Mouse (Mus musculus) cerebellum, adult 2 months (tissue): ENCODE data around the gene C1qtnf2. TPM values are rescaled to one million over a fixed set of nuclear protein-coding genes. Genes with fewer than 3 reads are reported as not detected.

ENCODE experiments used
- DNase-seq, 2 experiments: peaks; one replicate each; pipeline ENCODE4 v3.0.0; 2021
- H3K27ac ChIP-seq: fragments of 200-500 bp; 2 replicates; pipeline ENCODE4 v1.5.1; 2012; ENCODE audit warnings: low read length, control low read depth, inconsistent platforms; ENCODE audit not compliant: insufficient read depth
- H3K27me3 ChIP-seq: fragments of 200-500 bp; 2 replicates; pipeline ENCODE4 v1.6.1; 2012; ENCODE audit warnings: inconsistent platforms, mild to moderate bottlenecking, low read length, moderate library complexity; ENCODE audit not compliant: control insufficient read depth, insufficient read depth
- H3K4me1 ChIP-seq: fragments of 200-500 bp; 2 replicates; pipeline ENCODE4 v1.6.1; 2011; ENCODE audit warnings: low read length; ENCODE audit not compliant: control insufficient read depth, insufficient read depth
- H3K4me3 ChIP-seq: fragments of 200-500 bp; replicated peaks from 2 replicates; pipeline ENCODE3; 2011; ENCODE audit warnings: mild to moderate bottlenecking, low read depth, low read length, control low read depth; ENCODE audit not compliant: insufficient read depth
- CTCF ChIP-seq: fragments of 200-500 bp; IDR thresholded peaks from 2 replicates; pipeline ENCODE4 v1.5.1; 2011; ENCODE audit warnings: low read depth, mild to moderate bottlenecking, control low read depth, low read length, moderate library complexity, borderline replicate concordance; ENCODE audit not compliant: insufficient read depth
- POLR2A ChIP-seq: fragments of 200-500 bp; IDR thresholded peaks from 2 replicates; pipeline ENCODE4 v1.6.1; 2011; ENCODE audit warnings: low read length, control low read depth, borderline replicate concordance; ENCODE audit not compliant: insufficient read depth
- WGBS: fragments of 180-500 bp; shearing (Covaris S2); methylation state at CpG from one replicate; pipeline ENCODE4 v1.1.7; 2018; 5-methylcytosine and 5-hydroxymethylcytosine counted together
- polyA plus RNA-seq: library from polyadenylated mRNA; depleted of rRNA; stranded (reverse); fragments of >200 nt; gene quantifications from 2 replicates; pipeline ENCODE4 v1.2.3, GENCODE M21; 2012

C1qtnf2 gene
- polyA plus RNA-seq, 1 experiment: 1.8 TPM

- DNase-seq: no peak
- Histone ChIP-seq H3K27ac (no peak overlapping the region), H3K4me3 (no peak overlapping the region), H3K27me3 (no peaks in the 10 kb centered on the region), H3K4me1 (peaks cover 29% of the 10 kb centered on the region)
- 44% methylated on average over 2 of the region's 2 CpGs for WGBS
- TF ChIP-seq POLR2A: no peak
- no peak for TF ChIP-seq CTCF
Measured at GRCm38 (mm10) chr11:43512661-43513190, 38.6 kb downstream of the C1qtnf2 start.

- TF ChIP-seq POLR2A (no peak), CTCF (peak; percentile 58; the same call in 1 of the 2 replicates)
- Histone ChIP-seq H3K27ac (no peak overlapping the region), H3K27me3 (no peaks in the 10 kb centered on the region), H3K4me3 (no peak overlapping the region), H3K4me1 (peaks cover 29% of the 10 kb centered on the region)
- DNase-seq: peak; percentile 53 to 56
- WGBS: 45% methylated on average over 8 of the region's 8 CpGs
Measured at GRCm38 (mm10) chr11:43516344-43517021, 42.4 kb downstream of the C1qtnf2 start.

- no peak for TF ChIP-seq POLR2A
- TF ChIP-seq CTCF: no peak
- Histone ChIP-seq H3K4me1 (peaks cover 29% of the 10 kb centered on the region), H3K27me3 (no peaks in the 10 kb centered on the region), H3K27ac (peak overlapping the region; percentile 79), H3K4me3 (no peak overlapping the region)
- whole genome bisulfite sequencing: 11% methylated on average over 11 of the region's 11 CpGs
- DNase-seq: peak; percentile 88 to 95
Measured at GRCm38 (mm10) chr11:43517641-43518040, 43.6 kb downstream of the C1qtnf2 start.

GRCm38 (mm10) chr11:43518086-43518485 is 44.0 kb downstream of the C1qtnf2 start:
- peak overlapping the region; percentile 79; the same call in 1 of the 2 replicates for H3K27ac ChIP-seq
- no peak overlapping the region for H3K4me3 ChIP-seq
- H3K4me1 ChIP-seq: peaks cover 29% of the 10 kb centered on the region
- no peak for DNase-seq
- TF ChIP-seq POLR2A (no peak), CTCF (no peak)
- H3K27me3 ChIP-seq: no peaks in the 10 kb centered on the region

- Histone ChIP-seq H3K4me1 (peaks cover 23% of the 10 kb centered on the region), H3K4me3 (no peak overlapping the region), H3K27me3 (no peaks in the 10 kb centered on the region), H3K27ac (no peak overlapping the region)
- TF ChIP-seq CTCF (no peak), POLR2A (no peak)
- peak; percentile 54 to 76 for DNase-seq
Measured at GRCm38 (mm10) chr11:43518821-43519220, 44.7 kb downstream of the C1qtnf2 start.

- Histone ChIP-seq H3K4me1 (peaks cover 21% of the 10 kb centered on the region; the same call in 1 of the 2 replicates), H3K27ac (no peak overlapping the region), H3K27me3 (no peaks in the 10 kb centered on the region), H3K4me3 (no peak overlapping the region)
- TF ChIP-seq CTCF (no peak), POLR2A (no peak)
- DNase-seq: no peak
- 97% methylated on average over 3 of the region's 3 CpGs for WGBS
Measured at GRCm38 (mm10) chr11:43520521-43520920, 46.4 kb downstream of the C1qtnf2 start.

- DNase-seq: no peak
- H3K27ac ChIP-seq: peak overlapping the region; percentile 91
- H3K4me3 ChIP-seq: peak overlapping the region; percentile 78
- H3K27me3 ChIP-seq: no peaks in the 10 kb centered on the region
- H3K4me1 ChIP-seq: peaks cover 10% of the 10 kb centered on the region; the same call in 1 of the 2 replicates
- TF ChIP-seq POLR2A (no peak; the same call in 1 of the 2 replicates), CTCF (no peak)
- under 1% methylated on average over 25 of the region's 25 CpGs for WGBS
Measured at GRCm38 (mm10) chr11:43528078-43528682, 54.1 kb downstream of the C1qtnf2 start.
